Mouse (Mus musculus) kidney, adult 9 months (tissue): ENCODE data around the gene Hyal3.

Experiments used
- DNase-seq: peaks from one replicate; pipeline ENCODE4 v3.0.0; 2022

Gene Hyal3

GRCm38 (mm10) chr9:107599433-107599832 is 18.8 kb downstream of the Hyal3 start:
- DNase-seq = no peak

GRCm38 (mm10) chr9:107599842-107600241 is 19.2 kb downstream of the Hyal3 start:
- DNase-seq = no peak

GRCm38 (mm10) chr9:107600745-107601144 is 20.1 kb downstream of the Hyal3 start:
- peak; percentile 78 for DNase-seq

- no peak for DNase-seq
Measured at GRCm38 (mm10) chr9:107601275-107601674, 20.7 kb downstream of the Hyal3 start.

GRCm38 (mm10) chr9:107602068-107602648 is 21.5 kb downstream of the Hyal3 start:
- peak; percentile 93 for DNase-seq

- no peak for DNase-seq
Measured at GRCm38 (mm10) chr9:107603251-107603650, 22.6 kb downstream of the Hyal3 start.

- DNase-seq = peak; percentile 79
Measured at GRCm38 (mm10) chr9:107605041-107605661, 24.5 kb downstream of the Hyal3 start.

GRCm38 (mm10) chr9:107606591-107606990 is 26.0 kb downstream of the Hyal3 start:
- DNase-seq = peak; percentile 69

GRCm38 (mm10) chr9:107607036-107607435 is 26.4 kb downstream of the Hyal3 start:
- no peak for DNase-seq

- no peak for DNase-seq
Measured at GRCm38 (mm10) chr9:107607653-107608245, 27.1 kb downstream of the Hyal3 start.

- DNase-seq = no peak
Measured at GRCm38 (mm10) chr9:107608741-107609432, 28.3 kb downstream of the Hyal3 start, which contains the start of gene Sema3b. Sema3b (minus strand) TSS chr9:107609229.

GRCm38 (mm10) chr9:107609433-107609830 is 28.8 kb downstream of the Hyal3 start:
- DNase-seq = no peak

- DNase-seq = no peak
Measured at GRCm38 (mm10) chr9:107611456-107612190, 31.0 kb downstream of the Hyal3 start.

GRCm38 (mm10) chr9:107612191-107612944 is 31.8 kb downstream of the Hyal3 start:
- peak; percentile 98 for DNase-seq

- DNase-seq = no peak
Measured at GRCm38 (mm10) chr9:107612945-107613569, 32.4 kb downstream of the Hyal3 start.

- no peak for DNase-seq
Measured at GRCm38 (mm10) chr9:107615035-107615434, 34.4 kb downstream of the Hyal3 start.

GRCm38 (mm10) chr9:107617461-107617860 is 36.8 kb downstream of the Hyal3 start:
- no peak for DNase-seq

GRCm38 (mm10) chr9:107618098-107618497 is 37.5 kb downstream of the Hyal3 start:
- DNase-seq = no peak

- DNase-seq = peak; percentile 93
Measured at GRCm38 (mm10) chr9:107618778-107619545, 38.3 kb downstream of the Hyal3 start.

- peak; percentile 41 for DNase-seq
Measured at GRCm38 (mm10) chr9:107619546-107619879, 38.9 kb downstream of the Hyal3 start.

GRCm38 (mm10) chr9:107620954-107621353 is 40.3 kb downstream of the Hyal3 start:
- DNase-seq = no peak
